Mouse (Mus musculus) frontal cortex, postnatal 10 days (tissue): ENCODE measurements around the gene Lingo2.
"Not testable (repeated sequence)": the region's sequence is repeated elsewhere in the genome, so short reads cannot be mapped to it uniquely, and the experiment has no call there.

Experiments
- DNase-seq, 2 experiments: peaks; one replicate each; pipeline ENCODE4 v3.0.0; 2022; ENCODE audit warnings: low spot score in 2 of 2, mixed read lengths in 1 of 2

The Lingo2 gene

GRCm38 (mm10) chr4:35845140-35845539 lies 1106.4 kb downstream of the Lingo2 start:
- DNase-seq, result peak; percentile 11 to 20

GRCm38 (mm10) chr4:35844518-35844917 lies 1107.0 kb downstream of the Lingo2 start:
- DNase-seq, result no peak

GRCm38 (mm10) chr4:35823322-35823870 lies 1128.2 kb downstream of the Lingo2 start:
- no peak for DNase-seq

GRCm38 (mm10) chr4:35820701-35821100 lies 1130.8 kb downstream of the Lingo2 start:
- no peak for DNase-seq

GRCm38 (mm10) chr4:35814698-35815097 lies 1136.8 kb downstream of the Lingo2 start:
- DNase-seq, result no peak

GRCm38 (mm10) chr4:35807497-35808210 lies 1143.9 kb downstream of the Lingo2 start:
- DNase-seq, result no peak

- no peak for DNase-seq
Observed at GRCm38 (mm10) chr4:35806881-35807464, 1144.6 kb downstream of the Lingo2 start.

- DNase-seq, result no peak
Observed at GRCm38 (mm10) chr4:35784255-35784921, 1167.2 kb downstream of the Lingo2 start.

GRCm38 (mm10) chr4:35770810-35771209 lies 1180.7 kb downstream of the Lingo2 start:
- no peak for DNase-seq

- DNase-seq, result no peak
Observed at GRCm38 (mm10) chr4:35766905-35767304, 1184.6 kb downstream of the Lingo2 start.

GRCm38 (mm10) chr4:35761181-35761580 lies 1190.4 kb downstream of the Lingo2 start:
- no peak for DNase-seq

- no peak for DNase-seq
Observed at GRCm38 (mm10) chr4:35752121-35752860, 1199.3 kb downstream of the Lingo2 start.

- no peak for DNase-seq
Observed at GRCm38 (mm10) chr4:35746693-35747092, 1204.9 kb downstream of the Lingo2 start.

GRCm38 (mm10) chr4:35724774-35725173 lies 1226.8 kb downstream of the Lingo2 start:
- DNase-seq, result no peak

- no peak for DNase-seq
Observed at GRCm38 (mm10) chr4:35704126-35704525, 1247.4 kb downstream of the Lingo2 start.

GRCm38 (mm10) chr4:35702661-35703060 lies 1248.9 kb downstream of the Lingo2 start:
- no peak for DNase-seq

- DNase-seq, result no peak
Observed at GRCm38 (mm10) chr4:35695137-35695522, 1256.4 kb downstream of the Lingo2 start.

- no peak for DNase-seq
Observed at GRCm38 (mm10) chr4:35694360-35695136, 1257.0 kb downstream of the Lingo2 start.

GRCm38 (mm10) chr4:35690521-35690920 lies 1261.0 kb downstream of the Lingo2 start:
- no peak for DNase-seq

GRCm38 (mm10) chr4:35688498-35689240 lies 1262.9 kb downstream of the Lingo2 start:
- not testable (repeated sequence) for DNase-seq
